Mouse (Mus musculus): Measurements from ENCODE around the gene Gm21761.
"Not testable (repeated sequence)": the region's sequence is repeated elsewhere in the genome, so short reads cannot be mapped to it uniquely, and the experiment has no call there.

DNA sequence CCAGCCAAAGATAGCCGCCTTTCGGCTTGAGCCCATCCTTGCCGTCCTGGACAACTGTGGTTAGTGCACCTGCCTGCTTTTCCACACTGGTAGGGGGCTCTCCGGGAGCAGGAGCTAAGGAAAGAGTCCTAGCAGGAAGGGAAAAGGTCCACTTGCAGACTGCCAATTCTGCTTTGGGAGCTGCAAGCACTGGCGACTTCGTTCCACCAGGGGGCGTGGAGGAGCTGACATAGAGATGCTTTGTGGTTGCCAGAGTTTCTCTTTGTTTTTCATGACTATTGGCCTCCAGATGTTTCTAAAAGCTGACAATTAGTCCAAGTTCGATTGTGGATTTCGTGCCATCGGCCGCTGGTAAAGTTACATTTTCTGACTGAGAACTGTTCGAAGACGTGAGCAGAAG lies 40.1 kb upstream of the Gm21761 start:
- TF ChIP-seq CTCF (IDR thresholded peaks at IDR 0.05); POLR2A (IDR thresholded peaks at IDR 0.05; ENCODE audit: insufficient read depth, low read depth, low read length): not testable (repeated sequence)
